Mouse (Mus musculus) cerebellum, postnatal 14 days (tissue): ENCODE results near the gene Snu13.

Experiments
- DNase-seq, 2 experiments: peaks; one replicate each; pipeline ENCODE4 v3.0.0; 2021; ENCODE audit warnings: mixed read lengths in 2 of 2

Gene Snu13

DNA sequence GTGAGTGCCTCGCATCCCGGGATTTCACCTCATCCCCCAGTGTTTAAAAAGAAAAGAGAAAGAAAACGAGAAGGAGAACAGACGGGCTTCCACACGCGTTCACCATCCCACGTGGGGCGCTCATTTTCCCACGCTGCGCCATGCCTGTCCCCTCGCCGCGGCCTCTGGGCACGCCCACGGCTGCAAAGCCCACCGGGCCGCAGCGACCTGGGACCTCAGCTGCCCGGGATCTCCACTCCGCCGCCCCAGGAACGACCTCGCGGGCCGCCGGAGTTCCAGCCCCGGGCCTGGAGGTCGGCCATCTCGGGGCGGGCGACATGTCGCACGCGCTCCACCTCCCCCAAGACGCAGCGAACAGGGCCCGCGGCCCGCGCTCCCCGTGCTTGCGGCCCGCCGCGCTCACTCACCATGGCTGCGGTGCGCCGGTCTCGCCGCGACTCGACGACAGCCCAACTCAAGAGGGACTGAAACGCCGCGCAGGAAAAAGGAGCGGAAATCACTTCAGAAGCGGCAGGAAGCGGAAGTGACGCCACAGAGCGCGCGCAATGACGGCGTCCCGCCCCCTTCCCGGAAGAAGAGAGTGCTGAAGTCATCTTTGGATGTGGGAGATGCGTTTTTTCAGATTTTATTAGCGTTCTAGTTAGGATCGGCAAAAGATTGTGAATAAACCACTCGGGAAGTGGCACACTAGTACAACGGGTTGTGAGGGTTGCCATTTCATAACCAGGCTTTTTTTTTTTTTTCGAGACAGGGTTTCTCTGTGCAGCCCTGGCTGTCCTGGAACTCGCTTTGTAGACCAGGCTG is at the start of gene Snu13:
TSS of gene Snu13 (minus strand) at position 519 of the 804 bp plus-strand sequence.
- DNase-seq = peak; percentile 94 to 97

DNA sequence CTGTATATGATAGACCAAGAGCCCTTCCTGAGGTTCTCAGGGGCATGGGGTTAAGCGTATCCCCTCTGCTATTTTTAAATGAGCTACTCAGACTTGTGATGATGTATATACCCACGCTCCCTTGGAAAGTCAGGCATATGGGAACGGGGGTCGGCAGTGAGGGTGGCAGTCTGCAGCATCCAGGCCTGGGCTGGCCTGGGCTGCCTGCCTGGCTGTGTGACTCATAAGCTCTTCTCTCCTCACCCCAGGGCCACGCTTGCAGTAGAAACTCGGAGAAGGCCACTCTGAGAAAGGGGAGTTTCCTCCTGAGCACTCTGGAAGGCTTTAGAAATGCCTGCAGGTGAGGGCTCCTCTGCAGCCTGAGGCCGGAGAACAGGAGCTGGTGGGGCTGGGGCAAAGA is 43.7 kb upstream of the Snu13 start:
- no peak for DNase-seq

DNA sequence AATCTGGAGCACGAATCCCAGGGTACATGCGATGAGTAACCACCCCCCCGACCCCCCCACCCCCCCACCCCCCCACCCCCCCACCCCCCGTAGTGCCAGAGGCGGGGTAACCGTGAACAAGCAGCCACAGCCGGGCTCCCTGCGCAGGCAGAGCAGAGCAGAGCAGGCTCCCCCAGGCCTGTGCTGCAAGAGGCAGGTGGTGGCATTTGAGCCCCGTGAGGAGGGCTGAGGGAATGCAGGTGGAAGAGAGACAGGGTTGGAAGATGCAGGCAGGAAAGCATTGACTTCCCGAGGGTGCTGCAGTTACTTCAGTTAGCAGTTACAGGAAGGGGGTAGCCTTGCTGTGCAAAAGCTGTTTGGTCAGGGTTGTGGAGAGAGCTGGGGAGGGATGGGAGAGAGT is 39.9 kb upstream of the Snu13 start:
- DNase-seq = peak in 1 of 2 experiments; percentile 52

DNA sequence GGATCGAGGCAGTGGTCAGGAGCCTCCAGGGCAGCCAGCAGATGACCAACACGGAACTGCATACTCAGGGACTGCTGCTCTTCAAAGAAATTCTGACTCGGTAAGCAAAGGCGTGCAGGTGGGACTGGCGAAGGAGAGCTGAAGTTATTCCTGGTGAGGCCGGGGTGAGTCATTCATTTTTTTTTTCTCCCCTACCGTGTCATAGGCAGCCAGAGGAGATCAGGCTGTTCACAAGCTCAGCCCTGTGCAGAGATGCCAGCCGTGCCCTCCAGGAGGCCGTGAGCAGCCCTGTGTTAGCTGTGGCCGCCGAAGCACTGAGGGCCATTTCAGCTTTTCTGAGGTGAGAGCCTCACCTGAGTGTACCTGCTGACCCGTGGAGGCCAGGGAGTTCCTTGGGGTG is 38.7 kb upstream of the Snu13 start:
- DNase-seq = no peak

DNA sequence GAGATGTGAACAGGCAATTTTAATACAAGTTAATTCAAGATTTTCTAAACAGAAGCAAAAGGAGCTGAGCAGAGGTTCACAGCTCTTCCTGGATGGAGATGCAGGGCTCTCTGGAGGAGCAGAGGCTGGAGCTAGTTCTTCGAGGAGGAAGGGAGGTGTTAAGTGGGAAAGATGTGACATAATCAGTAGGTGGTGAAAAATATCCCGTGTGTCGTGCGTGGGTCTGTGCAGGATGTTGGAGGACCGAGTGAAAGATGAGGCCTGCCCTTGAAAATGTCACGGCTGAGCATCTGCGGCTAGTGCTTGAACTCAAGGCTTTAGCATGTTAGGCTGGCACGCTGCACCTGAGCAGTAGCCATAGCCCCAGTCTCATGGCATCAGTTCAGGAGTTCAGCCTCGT is 38.2 kb upstream of the Snu13 start:
- no peak for DNase-seq

DNA sequence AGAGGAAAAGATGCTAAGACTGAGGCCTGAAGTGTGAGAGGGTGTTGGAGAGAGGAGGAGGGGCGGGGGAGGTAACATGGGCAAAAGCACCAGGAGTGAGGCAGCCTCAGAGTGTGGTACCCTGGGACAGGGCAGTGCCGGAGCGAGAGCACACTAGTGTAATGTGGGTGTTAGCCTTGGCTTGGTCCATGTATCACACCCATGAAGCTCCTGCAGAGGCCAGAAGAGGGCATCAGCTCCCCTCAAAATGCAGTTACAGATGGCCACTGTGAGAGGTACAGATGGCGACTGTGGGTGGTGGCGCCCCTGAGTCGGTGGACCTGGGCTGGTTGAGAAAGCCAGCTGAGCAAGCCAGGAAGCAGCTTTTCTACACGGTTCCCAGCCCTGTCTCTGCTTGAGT is 33.8 kb upstream of the Snu13 start:
- peak; percentile 68 to 80 for DNase-seq

DNA sequence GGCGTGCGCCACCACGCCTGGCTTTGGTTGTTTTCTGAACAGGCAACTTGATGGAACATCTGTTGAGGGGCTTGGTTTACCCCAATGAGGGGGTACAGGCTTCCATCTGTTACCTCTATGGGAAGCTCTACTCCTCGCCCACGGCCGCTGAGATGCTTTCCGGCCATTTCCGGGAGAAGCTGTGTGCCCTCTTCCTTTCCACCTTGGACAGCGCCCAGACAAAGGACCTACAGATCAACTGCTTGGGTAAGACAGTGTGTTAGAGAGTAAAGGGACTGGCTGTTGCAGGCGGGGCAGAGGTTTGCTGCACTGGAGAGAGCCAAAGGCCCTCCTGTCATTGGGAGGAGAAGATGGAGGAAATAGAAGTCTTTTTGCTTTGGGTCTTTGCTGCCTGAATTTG is 32.5 kb upstream of the Snu13 start:
- peak in 1 of 2 experiments; percentile 18 for DNase-seq

DNA sequence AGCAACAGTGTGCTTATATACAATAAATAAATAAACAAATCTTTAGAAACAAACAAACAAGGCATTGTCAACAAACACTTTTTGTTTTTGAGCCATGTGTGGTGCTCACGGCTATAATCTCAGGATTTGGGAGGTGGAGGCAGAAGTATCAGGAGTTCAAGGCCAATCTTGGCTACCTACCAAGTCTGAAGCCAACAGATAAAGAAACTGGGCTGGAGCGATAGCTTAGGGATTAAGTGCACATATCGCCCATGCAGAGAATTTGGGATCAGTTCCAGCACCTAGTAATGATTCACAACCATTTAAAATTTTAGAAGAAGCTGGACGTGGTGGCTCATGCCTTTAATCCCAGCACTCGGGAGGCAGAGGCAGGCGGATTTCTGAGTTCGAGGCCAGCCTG is 26.1 kb upstream of the Snu13 start:
- no peak for DNase-seq

DNA sequence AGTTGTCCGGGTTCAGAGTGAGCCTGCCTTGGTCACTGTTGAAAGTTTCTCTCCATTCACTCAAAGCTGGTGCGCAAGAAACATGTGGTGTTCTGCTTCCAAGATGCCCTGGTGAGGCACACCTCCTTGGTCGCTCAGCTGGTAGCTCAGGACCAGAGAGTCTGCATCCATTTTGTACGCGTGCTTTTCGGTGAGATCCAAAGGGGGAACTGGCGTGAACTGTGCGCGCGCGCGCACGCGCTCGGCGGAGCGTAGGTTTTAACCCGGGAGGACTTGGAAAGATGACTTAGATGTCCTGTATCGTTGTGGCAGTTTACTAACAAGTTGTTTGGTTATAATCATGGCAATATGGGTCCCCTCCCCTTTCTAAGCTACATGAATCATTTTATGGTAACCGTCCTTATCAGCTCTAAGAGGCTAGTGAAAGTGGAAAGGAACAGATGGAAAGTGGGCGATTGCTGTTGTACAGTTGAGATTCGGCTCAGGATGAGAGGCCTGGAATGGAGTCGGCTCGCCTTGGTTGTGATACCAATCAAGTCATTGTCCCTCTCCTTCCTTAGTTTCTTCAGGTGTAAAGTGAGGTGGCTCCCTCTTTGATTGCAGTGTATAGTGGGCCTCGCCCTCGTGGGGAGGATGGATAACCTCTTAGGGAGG is 24.5 kb upstream of the Snu13 start:
- DNase-seq = no peak

DNA sequence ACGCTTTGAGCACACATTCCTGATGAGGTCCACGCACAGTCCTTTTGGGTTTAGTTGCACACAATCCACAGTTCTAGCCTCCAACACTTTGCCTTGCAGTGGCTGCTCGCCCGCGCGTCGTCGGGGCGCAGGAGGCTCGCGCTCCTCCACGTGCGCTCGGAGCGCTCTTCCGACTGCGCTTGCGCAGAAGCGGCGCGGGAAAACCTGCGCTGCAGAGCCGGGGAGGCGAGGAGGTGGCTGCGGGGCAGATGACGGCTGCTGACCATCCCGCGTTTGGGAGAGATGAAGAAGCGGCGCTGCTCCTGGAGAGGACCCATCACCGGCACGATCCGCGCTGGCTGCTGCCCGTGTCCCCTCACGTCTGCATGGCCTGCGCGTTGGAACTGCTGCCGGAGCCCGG is 22.5 kb upstream of the Snu13 start, which contains the start of gene Mei1:
TSS of gene Mei1 (plus strand) at position 99 of the 400 bp plus-strand sequence.
- peak in 1 of 2 experiments; percentile 24 for DNase-seq

DNA sequence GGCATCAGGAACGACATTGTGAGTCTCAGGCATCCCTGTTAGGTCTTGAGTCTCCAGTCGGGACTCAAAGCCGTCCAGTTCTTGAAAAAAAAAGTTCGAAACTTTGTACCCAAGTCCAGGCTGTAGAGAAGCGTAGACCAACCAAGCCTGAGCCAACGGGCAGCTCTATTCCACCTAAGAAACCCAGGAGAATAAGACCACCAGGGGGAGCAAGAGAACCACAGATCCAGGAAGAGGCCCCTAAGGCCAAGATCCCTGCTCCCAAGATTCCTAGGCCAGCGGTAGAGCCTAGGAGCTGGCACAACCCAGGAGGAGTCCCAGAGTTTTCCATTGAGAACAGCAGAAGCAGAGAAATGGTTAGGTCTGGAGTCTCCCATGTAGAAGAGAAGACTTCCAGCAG is 18.1 kb upstream of the Snu13 start:
- DNase-seq = peak; percentile 91 to 92

DNA sequence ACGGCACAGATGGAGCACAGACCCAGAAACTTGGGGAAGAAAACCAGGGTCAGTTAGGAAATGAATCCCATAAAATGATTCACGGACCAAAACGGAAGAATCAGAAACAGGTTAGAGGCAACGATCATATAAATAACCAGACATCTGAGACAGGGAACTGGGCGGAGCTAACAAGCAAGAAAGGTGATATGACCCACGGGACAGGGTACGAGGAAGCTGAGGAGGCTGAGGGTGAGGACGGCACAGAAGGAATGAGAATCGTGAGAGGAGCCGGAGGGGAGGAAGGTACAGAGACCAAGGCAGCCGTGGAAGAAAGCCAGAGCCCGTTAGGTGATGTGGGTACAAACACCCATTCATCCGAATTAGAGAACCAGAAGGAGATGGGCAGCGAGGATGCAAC is 16.5 kb upstream of the Snu13 start:
- no peak for DNase-seq

DNA sequence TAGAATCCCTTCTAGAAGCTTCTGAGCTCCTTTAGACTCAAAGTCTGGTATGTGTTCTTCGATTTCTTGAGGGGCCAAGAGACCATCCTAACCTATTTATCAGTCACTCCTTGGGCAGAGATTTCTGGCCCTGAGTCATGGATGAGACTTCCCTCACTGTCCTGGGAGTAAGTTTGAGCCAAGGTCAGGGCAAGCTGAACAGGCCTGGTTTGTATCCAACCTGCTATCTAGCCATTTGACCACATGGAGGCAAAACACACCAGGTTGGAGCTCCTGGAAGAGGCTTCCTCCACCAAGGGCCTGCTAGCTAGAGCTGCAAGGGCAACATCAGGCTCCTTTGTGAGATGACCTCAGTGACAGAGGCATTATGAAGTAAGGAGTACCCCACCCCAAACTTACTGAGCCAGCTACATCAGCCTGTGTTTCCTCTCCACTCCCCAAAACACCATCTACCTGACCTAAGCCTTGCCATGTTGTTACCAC is 11.4 kb upstream of the Snu13 start, which contains the start of gene 4930407I10Rik:
TSS of gene 4930407I10Rik (plus strand) at position 433 of the 483 bp plus-strand sequence.
- DNase-seq = no peak

DNA sequence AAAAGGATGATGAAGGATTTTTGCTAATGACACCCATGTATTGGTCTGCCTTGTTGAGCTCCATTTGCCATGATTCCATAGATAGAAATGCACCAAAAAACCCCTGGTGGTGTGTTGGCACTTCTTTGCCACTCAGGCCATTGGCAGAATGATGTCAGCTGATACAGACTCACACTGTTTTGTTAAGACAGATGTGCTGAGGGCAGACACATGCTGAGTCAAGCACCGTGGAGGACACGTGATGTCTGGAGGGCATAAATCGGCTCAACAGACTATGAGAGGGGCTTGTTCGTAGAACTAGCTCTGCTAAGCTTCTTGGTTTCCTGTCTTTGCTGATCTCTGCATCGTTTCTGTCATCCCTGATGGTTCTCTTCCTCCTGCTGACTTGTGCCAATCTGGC is 5.1 kb upstream of the Snu13 start:
- DNase-seq = no peak

DNA sequence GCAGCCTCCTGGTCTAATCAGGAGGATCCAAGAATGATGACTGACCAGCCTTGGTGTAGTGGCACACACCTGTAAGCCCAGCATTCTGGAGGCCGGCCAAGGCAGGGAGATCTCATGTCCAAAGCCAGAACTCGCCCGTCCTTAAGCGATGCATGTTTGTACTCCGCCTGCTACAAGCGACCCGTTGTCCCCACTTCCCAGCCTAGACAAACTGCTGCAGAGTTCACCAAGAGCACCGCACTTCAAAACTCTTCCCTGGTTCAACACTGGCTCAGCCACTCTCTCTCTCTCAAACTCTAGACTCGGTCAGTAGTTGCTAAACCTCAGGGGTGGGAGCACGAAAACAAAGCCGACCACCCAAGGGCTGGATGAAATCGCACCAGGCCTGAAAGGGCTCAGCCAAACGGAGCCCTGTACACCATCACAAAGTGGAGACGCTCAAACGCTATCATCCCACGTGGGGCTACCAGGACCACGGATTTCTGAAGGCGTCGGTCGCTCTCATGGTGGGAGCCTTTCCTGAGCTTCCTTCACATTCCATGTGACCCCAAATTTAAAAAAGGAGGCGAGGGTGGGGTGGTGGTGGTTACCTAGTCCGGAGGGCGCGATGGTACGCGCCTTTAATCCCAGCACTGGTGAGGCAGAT is 1.0 kb downstream of the Snu13 start:
- DNase-seq = peak; percentile 35 to 54

DNA sequence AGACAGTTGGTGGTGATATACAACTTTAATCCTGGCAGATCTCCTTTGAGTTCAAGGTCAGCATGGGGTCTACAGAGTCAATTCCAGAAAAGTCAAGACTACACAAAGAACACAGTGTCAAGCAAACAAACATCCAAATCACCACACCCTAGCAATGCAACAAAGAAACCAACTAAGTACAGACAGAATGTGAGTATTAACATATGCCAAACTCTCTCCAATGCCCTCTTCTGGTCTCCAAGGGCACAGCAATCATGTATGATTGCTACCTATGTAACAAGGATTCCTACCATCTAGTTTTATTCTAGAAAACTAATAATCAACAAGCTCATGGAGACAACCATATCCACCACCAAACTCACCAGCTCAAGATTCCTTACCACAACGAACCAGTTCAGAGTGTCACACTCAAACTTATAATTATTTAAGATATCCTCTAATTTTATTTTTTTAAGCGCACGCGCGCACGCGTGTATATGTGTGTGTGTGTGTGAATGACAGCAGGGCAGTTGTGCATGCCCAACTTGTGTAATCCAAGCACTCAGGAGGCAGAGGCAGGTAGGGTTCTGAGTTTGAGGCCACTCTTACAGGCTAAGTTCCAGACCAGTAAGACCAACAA is 3.1 kb downstream of the Snu13 start:
- DNase-seq = peak; percentile 30 to 40

DNA sequence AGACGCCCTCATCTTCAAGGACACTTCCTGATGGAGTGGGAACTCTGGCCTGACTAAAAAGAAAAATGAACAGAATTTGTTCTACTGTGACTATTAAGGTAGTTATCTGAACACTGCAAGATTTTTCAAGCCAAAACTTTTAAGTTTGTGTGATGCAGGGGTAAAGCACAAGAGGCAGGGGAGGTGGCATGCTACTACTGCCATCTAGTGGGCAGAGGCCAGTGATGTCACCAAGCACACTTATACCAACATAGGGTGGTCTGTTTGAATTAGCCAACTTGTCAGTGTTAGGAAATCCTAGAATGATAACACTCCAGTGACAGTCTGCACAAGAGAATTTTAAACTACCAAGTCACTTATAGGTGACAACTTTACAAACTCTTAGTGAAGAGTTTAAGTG is 6.7 kb downstream of the Snu13 start:
- DNase-seq = peak; percentile 60

DNA sequence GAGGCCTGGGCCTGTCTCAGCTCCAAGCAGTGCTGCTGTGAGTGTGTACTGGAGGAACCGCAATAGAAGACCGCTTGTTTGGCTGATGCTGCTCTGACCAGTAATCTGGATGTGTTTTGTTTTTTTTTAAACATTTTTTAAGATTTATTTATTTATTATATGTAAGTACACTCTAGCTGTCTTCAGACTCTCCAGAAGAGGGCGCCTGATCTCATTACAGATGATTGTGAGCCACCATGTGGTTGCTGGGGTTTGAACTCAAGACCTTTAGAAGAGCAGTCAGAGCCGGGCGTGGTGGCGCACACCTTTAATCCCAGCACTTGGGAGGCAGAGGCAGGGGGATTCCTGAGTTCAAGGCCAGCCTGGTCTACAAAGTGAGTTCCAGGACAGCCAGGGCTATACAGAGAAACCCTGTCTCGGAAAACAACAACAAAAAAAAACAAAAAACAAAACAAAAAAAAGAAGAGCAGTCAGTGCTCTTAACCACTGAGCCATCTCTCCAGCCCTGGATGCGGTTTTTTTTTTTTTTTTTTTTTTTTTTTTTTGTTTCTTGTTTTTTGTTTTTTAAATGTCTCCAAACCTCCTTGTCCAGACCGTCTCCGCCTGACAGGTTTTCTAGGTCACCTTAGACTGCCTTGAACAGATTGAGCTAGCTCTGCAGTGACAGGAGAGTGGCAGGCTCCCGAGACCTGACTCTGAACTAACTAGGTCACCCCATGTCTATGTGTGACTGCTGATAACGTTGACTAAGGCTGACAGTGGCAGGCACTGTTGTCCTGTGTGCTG is 11.3 kb downstream of the Snu13 start:
- peak; percentile 41 to 53 for DNase-seq

DNA sequence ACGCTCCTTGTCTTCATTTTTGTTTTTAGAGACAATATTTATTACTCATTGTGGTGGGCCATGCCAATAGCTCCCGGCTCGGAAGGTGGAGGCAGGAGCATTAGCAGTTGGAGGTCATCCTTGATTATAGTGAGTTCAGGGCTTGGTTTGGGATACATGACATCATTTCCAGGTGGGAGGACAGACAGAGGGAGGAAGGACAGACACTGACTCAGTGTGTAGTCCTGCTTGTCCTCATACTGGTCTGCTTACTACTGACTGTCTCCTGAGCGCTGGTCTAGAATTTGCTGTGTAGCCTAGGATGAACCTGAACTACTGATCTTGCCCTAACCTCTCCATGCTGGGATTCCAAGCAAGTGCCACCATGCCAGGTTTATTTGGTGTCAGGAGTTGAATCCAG is 13.6 kb downstream of the Snu13 start, which contains the start of gene Desi1:
TSS of gene Desi1 (minus strand) at position 101 of the 400 bp plus-strand sequence.
- DNase-seq = no peak

DNA sequence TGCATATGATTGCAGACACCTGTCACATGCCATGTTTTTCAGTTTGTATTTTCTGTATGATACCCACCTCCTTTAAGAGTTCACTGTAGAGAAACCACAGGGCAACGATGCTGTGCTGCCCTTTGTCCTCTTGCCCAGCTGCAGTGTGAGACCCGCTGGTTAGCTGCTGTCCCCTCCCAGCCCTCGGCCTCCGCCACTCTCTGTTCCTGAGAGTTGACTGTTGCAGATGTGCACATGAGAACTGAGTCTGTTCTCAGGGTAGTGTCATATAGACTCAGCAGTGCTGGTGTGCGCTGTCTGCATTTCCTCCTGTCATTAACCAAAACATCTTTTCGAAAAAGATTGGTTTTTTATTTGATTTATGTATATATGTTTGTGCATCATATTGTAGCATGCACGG is 15.0 kb downstream of the Snu13 start:
- DNase-seq = no peak

DNA sequence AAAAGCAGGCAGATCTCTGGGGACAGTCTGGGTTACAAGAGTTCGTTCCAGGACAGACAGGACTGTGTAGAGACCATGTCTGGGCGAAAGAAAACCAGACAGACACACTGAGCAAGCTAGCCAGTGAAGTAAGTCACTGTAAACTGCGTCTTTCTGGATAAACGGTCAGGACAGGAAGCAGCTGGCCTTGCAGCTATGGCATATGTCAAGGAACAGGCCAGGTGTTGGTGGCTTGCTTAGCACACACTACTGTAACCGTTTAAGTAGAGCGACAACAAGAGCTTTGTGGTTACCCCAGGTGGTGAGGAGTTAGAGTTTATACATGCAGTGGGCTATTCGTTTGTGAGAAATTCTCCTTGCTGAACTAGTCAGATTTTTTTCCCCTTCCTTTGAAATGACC is 19.7 kb downstream of the Snu13 start:
- no peak for DNase-seq

DNA sequence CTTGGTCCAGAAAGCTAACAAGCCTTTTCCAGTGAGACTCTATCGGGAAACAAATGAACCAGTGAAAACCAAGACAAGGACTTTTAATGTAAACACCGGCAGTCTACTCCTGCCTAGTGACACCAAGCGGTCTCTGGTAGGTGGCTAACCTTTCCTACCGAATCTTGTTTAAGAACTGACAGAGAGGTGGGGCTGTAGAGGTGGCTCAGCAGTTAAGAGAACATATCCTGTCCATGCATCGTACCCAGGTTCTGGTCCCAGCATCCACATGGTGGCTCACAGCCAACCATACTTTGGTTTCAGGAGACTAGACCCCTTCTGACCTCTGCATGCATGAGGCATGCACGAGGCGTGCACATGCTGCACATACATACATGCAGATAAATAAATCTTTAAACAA is 20.1 kb downstream of the Snu13 start:
- no peak for DNase-seq
